Mouse (Mus musculus) induced T-regulatory cell, adult 2 months (primary cell): ENCODE results near the gene Gm49711.

Experiments
- DNase-seq: peaks from one replicate; pipeline ENCODE4 v3.0.0-alpha.2; 2012; ENCODE audit warnings: low read depth

Gm49711 gene

GRCm38 (mm10) chr16:92057852-92058643 lies at the start of gene Gm49711, which contains the start of the genes Mrps6 and Slc5a3:
Gene Gm49711 (plus strand): TSS chr16:92058316.
Gene Mrps6 (plus strand): TSS chr16:92058270.
Gene Slc5a3 (plus strand): TSS chr16:92058322.
- peak; percentile 91 for DNase-seq

- DNase-seq: no peak
Observed at GRCm38 (mm10) chr16:92009586-92009985, 48.5 kb upstream of the Gm49711 start.

- no peak for DNase-seq
Observed at GRCm38 (mm10) chr16:92016792-92017191, 41.3 kb upstream of the Gm49711 start.

- peak; percentile 64 for DNase-seq
Observed at GRCm38 (mm10) chr16:92019141-92020118, 38.7 kb upstream of the Gm49711 start.

GRCm38 (mm10) chr16:92021656-92022400 lies 36.3 kb upstream of the Gm49711 start:
- no peak for DNase-seq

GRCm38 (mm10) chr16:92022494-92023283 lies 35.4 kb upstream of the Gm49711 start:
- DNase-seq: no peak

GRCm38 (mm10) chr16:92033286-92033685 lies 24.8 kb upstream of the Gm49711 start:
- DNase-seq: no peak

GRCm38 (mm10) chr16:92034676-92035075 lies 23.4 kb upstream of the Gm49711 start:
- DNase-seq: no peak

- no peak for DNase-seq
Observed at GRCm38 (mm10) chr16:92036701-92037100, 21.4 kb upstream of the Gm49711 start.

- no peak for DNase-seq
Observed at GRCm38 (mm10) chr16:92037891-92038607, 20.1 kb upstream of the Gm49711 start.

- DNase-seq: no peak
Observed at GRCm38 (mm10) chr16:92039421-92039820, 18.7 kb upstream of the Gm49711 start.

- DNase-seq: no peak
Observed at GRCm38 (mm10) chr16:92039966-92040365, 18.1 kb upstream of the Gm49711 start.

- DNase-seq: no peak
Observed at GRCm38 (mm10) chr16:92051777-92052310, 6.3 kb upstream of the Gm49711 start.

GRCm38 (mm10) chr16:92052569-92052968 lies 5.5 kb upstream of the Gm49711 start:
- DNase-seq: no peak

GRCm38 (mm10) chr16:92056711-92057110 lies 1.4 kb upstream of the Gm49711 start:
- no peak for DNase-seq

GRCm38 (mm10) chr16:92057456-92057851 lies 662 bp upstream of the Gm49711 start:
- no peak for DNase-seq

GRCm38 (mm10) chr16:92058644-92059620 lies 816 bp downstream of the Gm49711 start:
- DNase-seq: peak; percentile 78

GRCm38 (mm10) chr16:92060213-92060612 lies 2.1 kb downstream of the Gm49711 start:
- no peak for DNase-seq

- no peak for DNase-seq
Observed at GRCm38 (mm10) chr16:92061586-92061985, 3.5 kb downstream of the Gm49711 start.
